Mouse (Mus musculus): ENCODE measurements around the gene Ran.

The Ran gene

DNA sequence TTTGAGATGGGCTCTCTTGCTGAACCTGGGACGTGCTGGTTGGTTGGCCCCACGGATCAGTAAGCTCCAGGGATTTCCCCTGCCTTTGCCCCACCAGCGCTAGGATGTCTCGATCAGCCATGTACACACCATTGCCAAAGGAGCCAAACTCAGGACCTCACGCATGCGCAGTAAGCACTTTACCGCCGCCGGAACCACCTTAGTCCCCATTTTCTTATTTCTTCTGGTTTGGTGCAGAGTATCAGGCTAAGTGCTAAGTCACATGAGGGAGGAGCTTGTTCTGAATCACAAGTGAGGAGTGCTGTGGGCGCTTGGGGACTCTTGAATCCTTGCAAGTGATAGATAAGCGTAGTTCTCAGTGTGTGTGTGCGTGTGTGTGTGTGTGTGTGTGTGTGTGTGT is 45.4 kb downstream of the Ran start:
- no peak for DNase-seq

DNA sequence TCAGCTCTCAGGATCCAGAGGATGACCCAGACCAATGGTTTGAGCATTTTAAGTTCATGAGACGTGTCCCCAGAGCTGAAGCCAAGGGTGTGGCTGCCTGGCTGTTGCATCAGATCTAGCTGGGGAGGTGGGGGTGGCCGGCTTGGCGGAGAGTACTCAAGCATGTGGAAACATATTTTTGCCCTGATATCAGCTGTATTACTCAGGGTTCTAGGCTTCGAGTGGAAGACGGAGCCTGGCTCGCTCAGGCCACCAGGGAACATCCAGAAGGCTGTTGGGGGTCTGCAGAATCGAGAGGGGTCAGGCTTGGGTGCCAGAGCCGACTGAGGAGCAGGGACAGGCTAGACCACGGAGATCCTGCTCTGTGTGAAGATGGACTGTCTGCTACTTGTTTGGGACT is 46.1 kb downstream of the Ran start:
- DNase-seq, result no peak

- no peak for DNase-seq
Observed at GRCm38 (mm10) chr5:129066541-129067230, 46.8 kb downstream of the Ran start.

- no peak for DNase-seq
Observed at GRCm38 (mm10) chr5:129067231-129067834, 47.5 kb downstream of the Ran start.

DNA sequence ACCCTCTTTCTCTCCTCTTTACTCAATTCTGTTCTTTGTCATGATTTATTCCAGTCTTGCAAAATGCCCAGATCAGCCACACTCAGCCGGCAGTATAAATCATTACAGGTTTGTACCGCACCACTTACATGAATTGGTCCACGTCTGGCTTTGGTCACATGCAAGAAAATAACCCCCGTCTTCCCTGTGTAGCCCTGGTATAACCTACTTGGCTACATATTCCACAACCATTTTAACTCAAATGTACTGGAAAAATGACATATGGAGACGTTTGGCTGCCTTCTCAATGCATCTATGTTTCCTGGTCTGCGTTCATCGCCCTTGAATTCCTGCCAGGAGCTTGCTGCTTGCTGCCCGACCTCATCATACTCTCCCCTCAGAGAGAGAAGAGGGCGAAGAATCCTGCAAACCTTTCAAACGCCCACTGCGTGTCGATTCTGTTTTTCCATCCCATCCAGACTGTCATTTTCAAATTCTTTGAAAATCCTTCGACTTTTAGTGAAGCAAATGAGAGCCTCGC is 52.0 kb downstream of the Ran start:
- DNase-seq, result no peak

GRCm38 (mm10) chr5:129073404-129073803 is 53.5 kb downstream of the Ran start:
- no peak for DNase-seq

Data from kidney, adult 9 months (tissue).